Mouse (Mus musculus) layer of hippocampus, adult 9-11 months (tissue): ENCODE measurements around the gene Rxfp4.
A peak's percentile ranks its signal among the peaks of the same experiment; 100 is the strongest.
"Not testable (repeated sequence)": the region's sequence is repeated elsewhere in the genome, so short reads cannot be mapped to it uniquely, and the experiment has no call there.

Source experiments
- DNase-seq: peaks from one replicate; pipeline ENCODE4 v3.0.0; 2022

The Rxfp4 gene

GRCm38 (mm10) chr3:88607065-88607757 lies 45.7 kb downstream of the Rxfp4 start:
- DNase-seq, result peak; percentile 85

DNA sequence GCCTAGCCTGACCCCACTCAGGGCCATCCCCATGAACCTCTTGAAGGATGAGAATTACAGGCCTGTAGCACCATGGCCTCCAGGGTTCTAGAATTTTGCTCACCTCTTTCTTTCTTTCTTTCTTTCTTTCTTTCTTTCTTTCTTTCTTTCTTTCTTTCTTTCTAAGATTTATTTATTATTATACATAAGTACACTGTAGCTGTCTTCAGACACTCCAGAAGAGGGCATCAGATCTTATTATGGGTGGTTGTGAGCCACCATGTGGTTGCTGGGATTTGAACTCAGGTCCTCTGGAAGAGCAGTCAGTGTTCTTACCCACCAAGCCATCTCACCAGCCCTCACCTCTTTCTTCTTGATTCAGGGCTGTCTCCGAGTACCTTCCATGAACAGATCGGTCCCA lies 47.3 kb downstream of the Rxfp4 start, which contains the start of gene Arhgef2:
Arhgef2 (plus strand) TSS at position 301 of the 400 bp plus-strand sequence.
- not testable (repeated sequence) for DNase-seq

DNA sequence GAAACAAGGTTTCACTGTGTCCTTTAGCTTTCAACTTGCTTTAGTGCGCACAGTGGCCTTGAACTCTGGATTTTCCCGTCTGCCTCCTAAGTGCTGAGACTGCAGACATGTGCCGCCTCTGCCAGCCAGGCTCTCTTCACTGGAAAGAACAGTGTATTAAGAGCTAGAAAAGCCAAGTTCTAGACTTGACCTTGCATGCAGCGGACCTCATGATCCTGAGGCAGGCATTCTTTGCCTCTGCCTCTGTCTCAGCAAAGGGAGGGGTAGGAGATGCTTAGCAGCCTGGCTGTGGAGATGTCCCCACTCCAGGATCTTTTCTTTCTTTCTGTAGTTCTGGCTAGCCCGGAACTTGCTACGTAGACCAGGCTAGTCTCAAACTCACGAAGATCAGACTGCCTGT lies 48.1 kb downstream of the Rxfp4 start:
- no peak for DNase-seq

DNA sequence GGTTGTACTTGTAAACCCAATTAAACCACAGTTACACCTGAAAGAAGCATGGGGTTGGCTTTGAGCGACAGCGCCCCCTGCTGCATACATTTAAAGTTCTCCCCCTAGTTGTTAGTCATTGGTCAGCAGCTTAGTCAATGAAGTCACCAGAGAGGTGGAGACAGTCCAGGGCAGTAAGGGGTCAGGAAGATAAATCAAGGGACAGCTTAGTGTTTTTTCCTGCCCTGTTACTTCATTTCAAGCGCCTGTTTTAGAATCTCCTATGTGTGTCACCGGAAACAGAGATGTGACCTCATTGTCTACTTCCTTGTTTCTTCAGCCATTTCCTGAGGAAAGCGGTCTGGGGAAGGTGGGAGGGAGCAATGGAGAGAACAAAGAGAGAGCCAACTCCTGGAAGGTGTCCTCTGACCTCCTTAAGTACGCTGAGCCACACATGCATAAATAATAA lies 49.2 kb downstream of the Rxfp4 start:
- DNase-seq, result no peak

DNA sequence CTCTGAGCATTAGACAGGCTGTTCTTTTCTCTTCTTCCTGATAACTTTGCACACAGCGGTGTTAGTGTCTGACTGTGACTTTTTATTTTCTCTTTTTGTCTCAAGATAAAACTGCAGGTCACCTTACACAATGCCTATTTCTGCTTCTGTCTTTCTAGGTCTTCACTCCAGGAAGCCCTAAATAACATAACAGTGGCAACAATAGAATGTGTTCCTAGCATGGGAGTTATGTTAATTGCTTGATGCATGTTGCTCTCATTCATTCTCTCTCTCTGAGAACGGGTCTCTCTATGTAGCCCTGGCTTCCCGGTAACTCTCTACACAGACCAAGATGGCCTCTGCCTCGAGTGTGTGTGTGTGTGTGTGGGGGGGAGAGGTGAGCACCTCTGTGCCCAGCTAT lies 50.5 kb downstream of the Rxfp4 start:
- DNase-seq, result no peak
